Mouse (Mus musculus): ENCODE measurements around the gene Kcnk10.

- TF ChIP-seq CTCF (IDR thresholded peaks at IDR 0.05; ENCODE audit: extremely low read depth, insufficient read depth, low read length), result no peak
- no peak for TF ChIP-seq POLR2A (IDR thresholded peaks at IDR 0.05; ENCODE audit: extremely low read depth, insufficient read depth, low read length)
Measured at GRCm38 (mm10) chr12:98606595-98607290, 28.6 kb upstream of the Kcnk10 start.

All from cortical plate, adult 2 months (tissue).